Mouse (Mus musculus) intestine, embryonic 16.5 days (tissue): ENCODE measurements around the gene S100pbp. TPM values are rescaled to one million over a fixed set of nuclear protein-coding genes. Genes with fewer than 3 reads are reported as not detected.
A peak's percentile ranks its signal among the peaks of the same experiment; 100 is the strongest.

Source experiments
- ATAC-seq: fragments of 200-750 bp; cut with Nextera tagmentation; 2 replicates; pipeline ENCODE4 v1.8.0; 2017; ENCODE audit warnings: moderate TSS enrichment, moderate library complexity
- H3K27ac ChIP-seq: fragments of 300-500 bp; sonication (generic); 2 replicates; pipeline ENCODE4 v1.5.1; 2014; ENCODE audit warnings: mild to moderate bottlenecking, low read length
- H3K27me3 ChIP-seq: fragments of 300-500 bp; sonication (generic); replicated peaks from 2 replicates; pipeline ENCODE4 v1.6.1; 2014; ENCODE audit warnings: low read length, control low read depth, mixed read lengths; ENCODE audit not compliant: control insufficient read depth, insufficient read depth
- H3K36me3 ChIP-seq: fragments of 300-500 bp; sonication (generic); 2 replicates; pipeline ENCODE4 v1.6.1; 2014; ENCODE audit warnings: low read length, control low read depth; ENCODE audit not compliant: control insufficient read depth, insufficient read depth
- H3K4me1 ChIP-seq: fragments of 300-500 bp; sonication (generic); 2 replicates; pipeline ENCODE4 v1.6.1; 2014; ENCODE audit warnings: low read length, control low read depth, mixed read lengths; ENCODE audit not compliant: control insufficient read depth, insufficient read depth
- H3K4me2 ChIP-seq: fragments of 300-500 bp; sonication (generic); 2 replicates; pipeline ENCODE4 v1.6.1; 2014; ENCODE audit warnings: low read depth, low read length, control low read depth
- H3K4me3 ChIP-seq: fragments of 300-500 bp; sonication (generic); 2 replicates; pipeline ENCODE4 v1.5.1; 2014; ENCODE audit warnings: mild to moderate bottlenecking, low read length
- H3K9ac ChIP-seq: fragments of 300-500 bp; sonication (generic); 2 replicates; pipeline ENCODE4 v1.6.1; 2014; ENCODE audit warnings: low read depth, low read length
- H3K9me3 ChIP-seq: fragments of 300-500 bp; sonication (generic); 2 replicates; pipeline ENCODE4 v1.6.1; 2016; ENCODE audit warnings: low read length, control low read depth; ENCODE audit not compliant: control insufficient read depth
- WGBS: fragments of 180-500 bp; shearing (Covaris S2); extraction: QIAGEN DNeasy Blood & Tissue Kit; methylation state at CpG from one replicate; pipeline ENCODE4 v1.1.7; 2014; 5-methylcytosine and 5-hydroxymethylcytosine counted together
- polyA plus RNA-seq: library from polyadenylated mRNA; unstranded; fragments of >200 nt; fragmentation: Nextera tagmentation; extraction: Ambion mirVana; gene quantifications from 2 replicates; pipeline ENCODE4 v1.2.1, GENCODE M21; 2015

Gene S100pbp
- polyA plus RNA-seq, 1 experiment from 2014 or later = 10.3 TPM

- Histone ChIP-seq H3K27ac (no peak overlapping the region), H3K4me2 (no peak overlapping the region), H3K9ac (no peak overlapping the region), H3K36me3 (no peaks in the 10 kb centered on the region), H3K27me3 (peaks cover 26% of the 10 kb centered on the region), H3K4me1 (peaks cover 18% of the 10 kb centered on the region), H3K4me3 (no peak overlapping the region), H3K9me3 (no peaks in the 10 kb centered on the region)
- ATAC-seq = no peak
- 7% methylated on average over 13 of the region's 13 CpGs for WGBS
These were observed 64.8 kb downstream of the S100pbp start for GRCm38 (mm10) chr4:129124652-129125146.

DNA sequence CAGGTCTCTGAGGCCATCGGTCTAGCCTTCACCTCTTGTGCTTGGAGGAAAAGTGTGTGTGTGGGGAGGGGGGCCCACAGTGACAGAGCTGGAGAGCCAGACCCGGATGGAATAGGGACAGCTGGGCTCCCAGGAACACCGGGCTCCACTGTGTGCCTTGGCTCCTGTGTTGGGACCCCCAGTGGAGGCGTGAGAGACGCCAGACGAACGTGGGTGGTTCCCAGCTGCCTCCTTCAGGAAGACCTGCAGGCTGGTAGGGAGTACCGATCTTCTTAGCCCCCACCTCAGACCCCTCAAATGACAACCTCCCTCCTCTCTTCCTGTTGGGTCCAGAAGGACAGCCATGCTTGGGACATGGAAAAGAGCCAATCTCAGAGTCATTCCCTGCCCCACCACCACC lies 66.8 kb downstream of the S100pbp start:
- ATAC-seq = no peak

GRCm38 (mm10) chr4:129122107-129122506 lies 67.4 kb downstream of the S100pbp start:
- peaks cover 17% of the 10 kb centered on the region for H3K4me1 ChIP-seq
- H3K4me3 ChIP-seq = no peak overlapping the region
- 24% methylated on average over 9 of the region's 9 CpGs for WGBS
- no peaks in the 10 kb centered on the region for H3K9me3 ChIP-seq
- no peak overlapping the region for H3K27ac ChIP-seq
- no peak overlapping the region for H3K4me2 ChIP-seq
- no peaks in the 10 kb centered on the region for H3K36me3 ChIP-seq
- peaks cover 26% of the 10 kb centered on the region for H3K27me3 ChIP-seq
- H3K9ac ChIP-seq = no peak overlapping the region
- no peak for ATAC-seq

More for the DNA sequence above, 66.8 kb downstream of the S100pbp start:
- Histone ChIP-seq H3K27ac (no peak overlapping the region), H3K4me1 (peaks cover 17% of the 10 kb centered on the region), H3K9me3 (no peaks in the 10 kb centered on the region), H3K27me3 (peaks cover 26% of the 10 kb centered on the region), H3K4me2 (no peak overlapping the region), H3K9ac (no peak overlapping the region), H3K36me3 (no peaks in the 10 kb centered on the region), H3K4me3 (no peak overlapping the region)
- 21% methylated on average over 8 of the region's 8 CpGs for WGBS

DNA sequence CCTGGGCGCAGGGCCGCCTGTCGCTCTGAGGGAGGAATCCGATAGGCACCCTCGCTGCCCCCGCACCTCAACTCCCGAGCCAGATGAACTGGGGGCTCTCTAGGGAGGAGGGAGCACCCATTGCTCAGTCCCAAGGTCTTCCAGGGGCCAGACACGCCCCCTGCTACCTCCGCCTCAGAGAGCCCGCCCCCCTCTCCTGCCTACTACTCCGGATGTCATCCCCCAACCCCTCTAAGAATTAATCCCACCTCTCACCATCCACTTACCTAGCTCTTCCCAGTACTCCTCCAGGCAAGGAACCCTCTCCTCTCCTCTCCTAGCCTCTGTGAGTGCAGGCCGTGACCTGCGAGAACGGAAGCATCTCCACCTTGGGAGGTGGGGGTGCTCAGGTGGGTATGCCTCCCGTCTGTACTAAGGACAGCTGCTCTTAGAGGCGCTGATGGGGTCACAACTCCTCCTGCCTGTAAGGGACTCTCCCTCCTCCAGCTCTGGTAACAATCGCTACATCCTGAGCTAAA lies 67.9 kb downstream of the S100pbp start, which contains the start of gene Hpca:
Gene Hpca (minus strand): TSS at position 468 of the 518 bp plus-strand sequence.
- H3K4me1 ChIP-seq = peaks cover 17% of the 10 kb centered on the region
- peak within 1 kb of the TSS; percentile 91 for H3K4me2 ChIP-seq
- 0 out of 2 replicates have a peak, but pooled peaks have one; percentile 16 for ATAC-seq
- no peaks in the 10 kb centered on the region for H3K9me3 ChIP-seq
- 1% methylated on average over 17 of the region's 17 CpGs for WGBS
- H3K4me3 ChIP-seq = peak within 1 kb of the TSS; percentile 52
- no peaks in the 10 kb centered on the region for H3K36me3 ChIP-seq
- peak within 1 kb of the TSS; percentile 7; the same call in 1 of the 2 replicates for H3K9ac ChIP-seq
- H3K27me3 ChIP-seq = peaks cover 26% of the 10 kb centered on the region
- no peak within 1 kb of the TSS for H3K27ac ChIP-seq

DNA sequence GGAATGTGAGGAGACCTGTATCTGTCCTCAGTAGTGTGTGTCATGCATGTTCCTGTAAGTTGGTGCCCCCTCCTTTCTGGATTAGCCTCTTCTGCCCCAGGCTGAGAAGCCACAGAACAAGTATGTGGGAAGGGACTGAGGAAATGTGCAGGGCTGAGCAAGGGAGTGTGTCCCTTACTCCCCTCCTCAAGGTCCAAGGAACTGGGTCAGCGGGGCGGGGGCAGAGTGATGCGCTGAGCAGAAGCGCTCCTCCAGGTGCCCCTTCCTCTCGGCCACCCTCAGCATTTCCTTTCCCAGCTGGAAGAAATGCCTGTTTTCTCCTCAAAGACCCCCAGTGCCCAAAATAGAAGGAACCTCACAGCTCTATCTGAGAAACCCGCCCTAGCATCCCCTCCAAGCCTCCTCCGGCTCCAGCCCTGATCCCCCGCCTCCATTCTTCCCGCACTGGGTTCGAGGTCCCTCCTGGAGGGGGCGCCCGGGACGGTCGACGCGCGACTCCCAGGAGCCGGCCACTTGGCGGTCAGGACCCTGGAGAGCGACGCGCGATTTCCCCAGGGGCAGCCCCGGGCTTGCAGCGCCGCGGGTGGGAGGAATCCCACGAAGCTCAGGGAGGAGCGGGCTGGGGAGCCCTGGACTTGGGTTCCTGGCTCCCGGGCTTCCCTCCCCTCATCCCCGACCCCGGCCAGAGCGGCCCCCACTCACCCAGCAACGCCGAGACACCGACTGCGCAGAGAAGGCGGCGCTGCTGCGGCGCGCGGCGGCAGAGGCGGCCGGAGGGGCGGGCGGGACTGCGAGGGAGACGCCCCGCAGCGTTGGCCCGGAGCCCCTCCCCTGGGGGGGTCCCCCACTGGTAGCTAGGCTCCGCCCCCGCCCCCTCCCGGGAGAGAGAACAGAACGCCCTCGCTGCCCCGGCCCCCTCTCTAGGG lies 68.7 kb downstream of the S100pbp start:
- Histone ChIP-seq H3K4me1 (peaks cover 12% of the 10 kb centered on the region), H3K36me3 (no peaks in the 10 kb centered on the region), H3K27ac (no peak overlapping the region), H3K9me3 (no peaks in the 10 kb centered on the region), H3K4me3 (peak overlapping the region; percentile 52), H3K4me2 (peak overlapping the region; percentile 91), H3K27me3 (peaks cover 26% of the 10 kb centered on the region), H3K9ac (peak overlapping the region; percentile 7; the same call in 1 of the 2 replicates)
- WGBS = 1% methylated on average over 54 of the region's 59 CpGs
- ATAC-seq = peak; percentile 76

- Histone ChIP-seq H3K27ac (no peak overlapping the region), H3K9ac (no peak overlapping the region), H3K9me3 (no peaks in the 10 kb centered on the region), H3K4me2 (no peak overlapping the region), H3K4me3 (no peak overlapping the region), H3K27me3 (peaks cover 26% of the 10 kb centered on the region), H3K36me3 (no peaks in the 10 kb centered on the region), H3K4me1 (peaks cover 5% of the 10 kb centered on the region)
- no peak for ATAC-seq
- 74% methylated on average over 10 of the region's 10 CpGs for WGBS
These were observed 69.8 kb downstream of the S100pbp start for GRCm38 (mm10) chr4:129119708-129120107.

DNA sequence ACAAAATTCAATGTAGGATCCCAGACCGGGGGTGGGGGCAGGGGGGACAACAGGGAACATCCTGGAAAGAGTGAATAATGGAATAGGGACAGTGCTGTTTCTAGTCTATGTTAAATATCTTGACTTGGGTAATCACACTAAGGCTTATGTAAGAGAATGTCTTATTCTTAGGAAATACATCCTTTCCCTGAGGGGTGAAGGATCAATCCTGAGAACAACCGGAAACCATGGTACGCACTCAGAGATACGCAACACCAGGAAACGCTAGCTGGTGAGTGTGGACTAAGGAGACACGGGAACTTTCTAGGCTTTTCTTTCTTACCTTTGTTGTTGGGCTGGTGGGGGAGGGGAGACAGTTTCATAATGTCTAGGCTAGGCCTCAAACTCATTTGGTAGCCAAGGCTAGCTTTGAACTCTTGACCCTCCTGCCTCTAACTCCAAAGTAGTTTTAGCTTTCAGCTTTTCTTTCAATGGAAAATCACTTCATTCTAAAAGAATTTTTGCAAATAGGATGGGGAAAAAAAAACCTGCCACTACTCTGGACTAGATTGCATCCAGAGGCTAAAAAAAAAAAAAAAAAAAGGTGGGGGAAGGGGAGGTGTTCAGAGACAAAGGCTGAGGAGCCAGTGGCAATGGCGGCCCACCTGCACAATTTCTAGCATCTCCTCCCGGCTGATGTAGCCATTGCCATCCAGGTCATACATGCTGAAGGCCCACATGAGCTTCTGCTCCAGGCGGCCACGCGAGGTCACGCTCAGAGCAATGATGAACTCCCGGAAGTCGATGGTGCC lies 71.6 kb downstream of the S100pbp start:
- Histone ChIP-seq H3K4me3 (no peak overlapping the region), H3K27me3 (peaks cover 26% of the 10 kb centered on the region), H3K9me3 (no peaks in the 10 kb centered on the region), H3K4me2 (no peak overlapping the region), H3K36me3 (no peaks in the 10 kb centered on the region), H3K9ac (no peak overlapping the region), H3K4me1 (peaks cover 9% of the 10 kb centered on the region), H3K27ac (no peak overlapping the region)
- WGBS = 86% methylated on average over 14 of the region's 14 CpGs
- ATAC-seq = no peak

DNA sequence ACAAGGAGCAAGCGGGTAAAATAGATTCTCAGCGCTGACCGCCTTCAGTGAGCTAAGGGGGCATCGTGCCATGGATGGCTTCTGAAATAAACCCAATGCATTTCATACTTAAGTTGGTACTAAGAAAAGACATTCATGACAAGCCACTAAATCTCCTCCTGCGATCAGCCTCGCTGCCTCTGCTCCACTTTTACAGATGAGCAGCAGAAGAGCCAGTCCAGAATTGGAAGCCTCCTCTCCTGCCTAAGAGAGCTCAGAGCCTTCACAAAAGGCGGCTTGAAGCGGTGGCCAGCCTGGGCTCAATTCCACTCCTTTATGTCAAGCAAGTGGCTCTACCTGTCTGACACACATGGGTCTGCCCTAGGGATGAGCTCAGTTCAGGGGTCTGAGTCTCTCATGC lies 72.8 kb downstream of the S100pbp start:
- WGBS = 88% methylated on average over 8 of the region's 8 CpGs

More for the DNA sequence above, 72.8 kb downstream of the S100pbp start:
- H3K27me3 ChIP-seq = peaks cover 16% of the 10 kb centered on the region
- ATAC-seq = no peak
- no peak overlapping the region for H3K9ac ChIP-seq
- peaks cover 14% of the 10 kb centered on the region for H3K4me1 ChIP-seq
- H3K36me3 ChIP-seq = no peaks in the 10 kb centered on the region
- H3K27ac ChIP-seq = no peak overlapping the region
- no peaks in the 10 kb centered on the region for H3K9me3 ChIP-seq
- no peak overlapping the region for H3K4me3 ChIP-seq
- no peak overlapping the region for H3K4me2 ChIP-seq
